In the genomic region with DNA sequence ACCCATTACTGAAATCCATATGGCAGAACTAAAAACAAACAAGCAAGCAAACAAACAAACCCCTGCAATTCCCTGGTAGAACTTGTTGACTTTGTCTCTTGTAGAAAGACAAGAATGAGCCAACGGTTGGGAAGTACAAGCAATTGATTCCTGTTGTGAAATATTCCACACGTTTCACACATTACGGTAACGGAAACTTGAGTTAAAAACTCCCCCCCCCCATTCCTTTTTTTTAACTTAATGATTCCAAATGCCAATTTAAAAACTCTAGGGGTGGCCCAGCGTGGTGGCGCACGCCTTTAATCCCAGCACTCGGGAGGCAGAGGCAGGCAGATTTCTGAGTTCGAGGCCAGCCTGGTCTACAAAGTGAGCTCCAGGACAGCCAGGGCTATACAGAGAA, we compare ENCODE assay signal across 8 mouse cellular contexts. TPM values are rescaled to one million over a fixed set of nuclear protein-coding genes. Genes with fewer than 3 reads are reported as not detected.
DNase-seq lines count a peak whose midpoint lies in the region; ATAC-seq lines count a peak whose summit lies in the region.

A gene (minus strand): TSS at position 101 of the 400 bp plus-strand sequence.

- intact Hi-C loops in left cerebral cortex, postnatal 36 days (cut with DNase I), result no loop called here

- peak within 1 kb of the TSS; percentile 75 for H3K4me2 ChIP-seq in lung, embryonic 16.5 days (ENCODE audit: low read depth, low read length)
- H3K4me2 ChIP-seq in embryonic facial prominence, embryonic 13.5 days, result peak within 1 kb of the TSS; percentile 83
- peak within 1 kb of the TSS; percentile 79 for H3K4me2 ChIP-seq in heart, embryonic 15.5 days
- peak within 1 kb of the TSS; percentile 94 for H3K4me2 ChIP-seq in neural tube, embryonic 13.5 days

- H3K36me3 ChIP-seq in lung, embryonic 16.5 days (ENCODE audit: control insufficient read depth, insufficient read depth, low read length), result 0 out of 2 replicates have a peak, but pooled peaks cover 3% of the 10 kb centered on the region
- peaks cover 4% of the 10 kb centered on the region; the same call in 1 of the 2 replicates for H3K36me3 ChIP-seq in embryonic facial prominence, embryonic 13.5 days
- H3K36me3 ChIP-seq in heart, embryonic 15.5 days, result peaks cover 5% of the 10 kb centered on the region; the same call in 1 of the 2 replicates
- H3K36me3 ChIP-seq in neural tube, embryonic 13.5 days, result no peaks in the 10 kb centered on the region

- H3K9ac ChIP-seq in lung, embryonic 16.5 days (ENCODE audit: low read length), result peak within 1 kb of the TSS; percentile 82
- H3K9ac ChIP-seq in embryonic facial prominence, embryonic 13.5 days, result peak within 1 kb of the TSS; percentile 69
- H3K9ac ChIP-seq in heart, embryonic 15.5 days, result peak within 1 kb of the TSS; percentile 88
- peak within 1 kb of the TSS; percentile 81 for H3K9ac ChIP-seq in neural tube, embryonic 13.5 days

- ATAC-seq in lung, embryonic 16.5 days (ENCODE audit: low read depth), result no peak
- no peak for ATAC-seq in embryonic facial prominence, embryonic 13.5 days (ENCODE audit: insufficient number of reproducible peaks, insufficient read depth, low FRiP score, low TSS enrichment, low read depth)
- no peak for ATAC-seq in heart, embryonic 15.5 days (replicated peaks; ENCODE audit: insufficient number of reproducible peaks, insufficient read depth, low FRiP score, low read depth)
- ATAC-seq in neural tube, embryonic 13.5 days (ENCODE audit: low read depth), result no peak

- H3K4me3 ChIP-seq in lung, embryonic 16.5 days (ENCODE audit: low read length), result peak within 1 kb of the TSS; percentile 92
- peak within 1 kb of the TSS; percentile 87 for H3K4me3 ChIP-seq in embryonic facial prominence, embryonic 13.5 days
- H3K4me3 ChIP-seq in heart, embryonic 15.5 days, result peak within 1 kb of the TSS; percentile 93
- peak within 1 kb of the TSS; percentile 91 for H3K4me3 ChIP-seq in neural tube, embryonic 13.5 days

- H3K27ac ChIP-seq in lung, embryonic 16.5 days (ENCODE audit: low read length), result peak within 1 kb of the TSS; percentile 98
- peak within 1 kb of the TSS; percentile 96 for H3K27ac ChIP-seq in embryonic facial prominence, embryonic 13.5 days
- H3K27ac ChIP-seq in heart, embryonic 15.5 days, result peak within 1 kb of the TSS; percentile 96
- peak within 1 kb of the TSS; percentile 94 for H3K27ac ChIP-seq in neural tube, embryonic 13.5 days (replicated peaks)

- peaks cover 17% of the 10 kb centered on the region for H3K4me1 ChIP-seq in lung, embryonic 16.5 days (replicated peaks; ENCODE audit: control insufficient read depth, insufficient read depth, low read length)
- H3K4me1 ChIP-seq in embryonic facial prominence, embryonic 13.5 days, result peaks cover 17% of the 10 kb centered on the region
- H3K4me1 ChIP-seq in heart, embryonic 15.5 days (replicated peaks), result peaks cover 16% of the 10 kb centered on the region
- peaks cover 35% of the 10 kb centered on the region for H3K4me1 ChIP-seq in neural tube, embryonic 13.5 days (replicated peaks)

- WGBS in lung, embryonic 16.5 days, result 85% methylated on average over 9 of the region's 9 CpGs
- 83% methylated on average over 9 of the region's 9 CpGs for WGBS in embryonic facial prominence, embryonic 13.5 days
- 84% methylated on average over 9 of the region's 9 CpGs for WGBS in heart, embryonic 15.5 days
- WGBS in neural tube, embryonic 13.5 days, result 84% methylated on average over 8 of the region's 9 CpGs

- no peak for DNase-seq in lung, adult 18-20 months
- DNase-seq in left cerebral cortex, postnatal 36 days (ENCODE audit: low spot score in 2 of 2), result no peak
- no peak for DNase-seq in right cerebral cortex, postnatal 4 days
- no peak for DNase-seq in spleen, postnatal 36 days (ENCODE audit: low spot score in 2 of 2)

- no peaks in the 10 kb centered on the region for H3K9me3 ChIP-seq in lung, embryonic 16.5 days (ENCODE audit: control insufficient read depth, low read length)
- no peaks in the 10 kb centered on the region for H3K9me3 ChIP-seq in embryonic facial prominence, embryonic 13.5 days
- no peaks in the 10 kb centered on the region for H3K9me3 ChIP-seq in heart, embryonic 15.5 days (replicated peaks)
- no peaks in the 10 kb centered on the region for H3K9me3 ChIP-seq in neural tube, embryonic 13.5 days

- no peaks in the 10 kb centered on the region for H3K27me3 ChIP-seq in lung, embryonic 16.5 days (ENCODE audit: control insufficient read depth, insufficient read depth, low read depth, low read length)
- H3K27me3 ChIP-seq in embryonic facial prominence, embryonic 13.5 days, result no peaks in the 10 kb centered on the region
- H3K27me3 ChIP-seq in heart, embryonic 15.5 days, result no peaks in the 10 kb centered on the region
- H3K27me3 ChIP-seq in neural tube, embryonic 13.5 days, result no peaks in the 10 kb centered on the region

RNA-seq across cellular contexts. Expression of the gene that starts here (rescaled TPM):
- polyA plus RNA-seq in lung, embryonic 16.5 days (2015; fragmentation: Nextera tagmentation; extraction: Ambion mirVana), result 99.4 and 106 TPM in 2 replicates
- 90.4 and 109 TPM in 2 replicates for polyA plus RNA-seq in embryonic facial prominence, embryonic 13.5 days (2015; fragmentation: Nextera tagmentation; extraction: Ambion mirVana)
- polyA plus RNA-seq in heart, embryonic 15.5 days (2015; fragmentation: Nextera tagmentation; extraction: Ambion mirVana), result 114 and 123 TPM in 2 replicates
- 100 to 1,000 TPM; 160 to 179 TPM for total RNA-seq in left cerebral cortex, postnatal 36 days (2021)
- polyA plus RNA-seq in neural tube, embryonic 13.5 days (2015; fragmentation: Nextera tagmentation; extraction: Ambion mirVana), result 68.7 and 72.2 TPM in 2 replicates
